Mouse (Mus musculus) left cerebral cortex, postnatal 14 days (tissue): Measurements from ENCODE around the gene Gm17359. TPM values are rescaled to one million over a fixed set of nuclear protein-coding genes. Genes with fewer than 3 reads are reported as not detected.
"Not testable (repeated sequence)": the region's sequence is repeated elsewhere in the genome, so short reads cannot be mapped to it uniquely, and the experiment has no call there.

ENCODE experiments used
- DNase-seq, 2 experiments: peaks; one replicate each; pipeline ENCODE4 v3.0.0; 2021 to 2022; ENCODE audit warnings: low spot score in 2 of 2, mixed read lengths in 1 of 2
- intact Hi-C: fragments of 180-260 bp; cut with DNase I; formaldehyde crosslinking; loops from one replicate; pipeline ENCODE4 v1.15.1; 2025
- total RNA-seq, 2 experiments: library from RNA; stranded (reverse); gene quantifications; 2 replicates each; pipeline ENCODE4 v1.2.3; 2021

The Gm17359 gene
- total RNA-seq, 2 experiments from 2014 or later, result not detected

DNA sequence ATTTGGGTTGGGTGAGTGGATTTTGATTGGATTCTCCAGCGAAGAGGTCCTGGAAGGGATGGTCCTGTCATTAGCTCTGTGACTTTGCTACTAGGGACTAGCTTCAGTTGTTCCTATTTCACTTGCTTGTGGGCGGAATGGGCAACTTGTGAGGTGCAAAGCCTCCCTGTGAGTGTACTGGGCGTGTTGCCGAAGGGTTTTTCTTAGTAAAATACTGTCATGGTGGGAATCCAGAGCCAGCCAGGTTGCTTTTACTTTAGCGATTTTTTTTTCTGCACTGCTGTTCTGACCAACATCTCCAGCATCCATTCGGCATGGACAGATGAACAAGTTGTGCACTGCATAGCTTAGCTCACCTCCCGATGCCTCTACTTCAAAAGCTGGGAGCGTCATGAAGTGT lies 65.6 kb downstream of the Gm17359 start:
- intact Hi-C loops, result no loop called here
- DNase-seq, result peak; percentile 36 to 49

DNA sequence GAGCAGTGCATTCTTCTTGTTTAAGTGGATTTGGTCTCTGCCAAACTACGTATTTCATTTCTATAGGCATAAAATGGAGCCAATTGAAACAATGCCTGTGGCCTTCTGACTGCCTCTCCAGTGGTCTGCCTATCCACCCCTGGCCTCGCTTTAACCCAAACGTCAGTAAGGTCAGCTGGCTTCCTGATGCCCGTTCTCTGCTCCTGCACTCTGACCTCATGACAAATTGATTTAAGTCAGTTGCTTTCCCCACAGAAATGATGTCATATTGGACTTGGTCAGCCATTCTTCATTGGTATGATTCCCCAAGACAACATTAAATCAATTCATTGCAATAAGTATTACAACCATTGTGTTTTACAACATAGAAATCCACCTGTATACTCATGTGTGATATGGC lies 72.1 kb downstream of the Gm17359 start:
- no peak for DNase-seq
- intact Hi-C loops, result no loop called here

DNA sequence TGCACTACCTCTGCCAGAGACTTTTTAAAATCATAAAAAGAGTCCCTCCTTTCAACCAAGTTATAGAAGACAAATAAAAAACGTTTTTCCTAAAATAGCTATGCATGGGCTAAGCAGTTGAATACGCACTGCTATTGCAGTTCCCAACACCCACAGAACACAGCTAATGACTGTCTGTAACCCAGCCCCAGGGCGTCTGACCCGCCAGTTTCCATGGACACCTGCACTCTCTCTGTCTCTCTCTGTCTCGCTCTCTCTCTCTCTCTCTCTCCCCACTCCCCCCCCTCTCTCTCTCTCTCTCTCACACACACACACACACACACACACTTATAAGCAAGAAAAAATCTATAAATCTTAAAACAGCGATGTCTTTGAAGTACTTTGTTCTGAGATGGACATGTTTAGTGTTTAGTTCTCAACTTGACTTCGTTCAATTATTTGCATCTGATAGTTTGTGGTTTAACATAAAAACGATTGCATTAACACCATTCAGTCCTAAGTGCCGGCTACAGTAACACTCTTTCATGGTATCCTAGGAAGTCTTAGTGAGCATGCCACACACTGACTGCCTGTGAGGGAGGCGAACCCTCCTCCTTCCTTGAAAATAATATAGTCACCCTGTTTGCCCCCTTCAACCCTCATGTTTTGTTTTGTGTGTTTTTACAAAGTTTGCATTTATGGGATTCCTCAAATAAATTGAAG lies 73.6 kb downstream of the Gm17359 start:
- intact Hi-C loops, result no loop called here
- no peak for DNase-seq

- intact Hi-C loops, result no loop called here
- no peak for DNase-seq
These were observed 74.2 kb downstream of the Gm17359 start for GRCm38 (mm10) chr3:79410629-79410995.

- DNase-seq, result no peak
- intact Hi-C loops, result no loop called here
These were observed 75.2 kb downstream of the Gm17359 start for GRCm38 (mm10) chr3:79411666-79412065.

DNA sequence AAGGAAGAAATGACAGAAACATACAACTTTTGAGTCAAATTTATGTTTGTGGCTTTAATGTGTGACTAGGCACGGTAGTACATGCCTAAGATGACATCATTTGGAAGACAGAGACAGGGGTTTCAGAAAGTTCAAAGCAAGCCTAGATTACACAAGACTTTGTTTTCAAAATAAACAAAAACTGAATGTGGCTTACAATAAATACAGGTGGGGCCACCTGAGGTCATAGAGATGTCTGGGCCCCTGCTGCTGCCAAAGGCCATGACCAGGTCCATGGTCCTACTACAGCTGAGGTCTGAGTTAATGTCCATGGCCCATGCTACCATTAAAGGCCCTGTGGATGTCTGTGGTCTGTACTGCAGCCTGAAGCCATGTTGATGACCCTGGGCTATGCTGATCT lies 77.0 kb downstream of the Gm17359 start:
- intact Hi-C loops, result no loop called here
- no peak for DNase-seq

GRCm38 (mm10) chr3:79415081-79415480 lies 78.6 kb downstream of the Gm17359 start:
- intact Hi-C loops, result no loop called here
- DNase-seq, result no peak

DNA sequence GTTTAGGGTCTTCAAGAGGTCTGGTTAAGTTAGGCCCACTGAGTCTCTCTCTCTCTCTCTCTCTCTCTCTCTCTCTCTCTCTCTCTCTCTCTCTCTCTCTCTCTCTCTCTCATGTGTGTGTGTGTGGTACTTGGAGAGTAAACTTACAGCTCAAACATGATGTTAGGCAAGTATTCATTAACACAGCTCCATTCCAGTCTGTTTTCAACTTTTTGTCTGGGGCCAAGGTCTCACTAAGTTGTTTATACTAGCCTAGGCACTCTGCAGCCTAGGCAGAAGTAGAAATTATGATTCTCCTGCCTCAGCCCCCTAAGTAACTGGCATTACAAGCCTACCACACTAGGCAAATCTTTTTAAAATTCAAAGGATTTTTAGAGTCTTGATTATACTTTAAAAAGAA lies 79.5 kb downstream of the Gm17359 start:
- intact Hi-C loops, result no loop called here
- DNase-seq, result no peak

- intact Hi-C loops, result no loop called here
- no peak for DNase-seq
These were observed 80.7 kb downstream of the Gm17359 start for GRCm38 (mm10) chr3:79416944-79417680.

DNA sequence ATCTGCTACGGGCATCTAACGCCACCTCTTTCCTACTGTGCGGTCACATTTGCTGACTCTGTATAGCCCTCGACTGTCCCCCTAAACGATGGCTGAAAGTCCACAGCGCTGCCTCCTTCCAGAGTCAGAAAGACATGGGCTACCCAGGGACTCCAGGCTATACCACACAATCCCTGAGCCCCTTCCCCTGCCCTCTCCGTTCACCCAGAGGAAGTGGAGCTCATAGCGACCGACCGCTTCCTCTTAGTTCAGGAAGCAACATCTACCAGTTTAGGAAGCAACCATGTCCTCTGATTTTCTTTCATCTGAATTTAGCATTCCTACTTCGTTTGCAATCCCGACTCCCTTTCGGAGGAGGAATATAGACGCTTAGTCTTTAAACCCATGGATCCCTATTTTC lies 82.5 kb downstream of the Gm17359 start:
- DNase-seq, result no peak
- intact Hi-C loops, result no loop called here

DNA sequence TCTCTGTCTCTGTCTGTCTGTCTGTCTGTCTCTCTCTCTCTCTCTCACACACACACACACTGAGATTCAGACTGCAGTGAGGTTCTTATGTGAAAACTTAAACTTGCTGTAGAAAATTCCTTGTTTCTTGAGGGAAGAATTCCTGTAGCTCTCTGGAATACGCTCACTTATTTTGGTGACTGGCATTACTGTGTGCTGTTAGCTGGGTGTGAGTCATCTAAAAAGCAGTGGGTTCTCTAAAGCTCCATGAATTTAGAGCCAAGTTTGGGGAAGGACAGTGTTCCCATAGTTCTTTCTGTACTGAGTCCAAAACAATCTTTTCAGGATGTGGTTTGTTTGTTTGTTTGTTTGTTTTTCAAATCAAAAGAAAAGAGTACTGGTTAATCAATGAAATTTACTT lies 89.0 kb downstream of the Gm17359 start:
- DNase-seq, result peak in 1 of 2 experiments; percentile 43
- intact Hi-C loops, result no loop called here

DNA sequence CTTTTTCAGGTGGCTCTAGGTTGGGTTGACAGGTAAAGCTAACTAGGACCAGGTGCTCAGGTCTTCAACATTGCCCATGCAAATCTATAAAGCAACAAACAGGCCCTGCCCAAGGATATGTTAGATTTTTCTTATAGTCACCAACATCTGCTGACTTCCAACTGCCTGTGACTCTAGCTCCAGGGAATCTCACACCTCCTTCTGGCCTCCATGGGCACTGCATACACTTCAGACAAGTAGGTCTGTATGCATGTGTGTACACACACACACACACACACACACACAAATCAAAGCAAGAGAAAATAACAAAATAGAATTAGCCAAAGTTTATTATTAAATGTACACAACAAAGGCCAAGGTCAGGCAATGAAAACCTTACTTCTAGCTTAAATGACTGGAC lies 97.1 kb downstream of the Gm17359 start:
- intact Hi-C loops, result no loop called here
- peak in 1 of 2 experiments; percentile 43 for DNase-seq

- no peak for DNase-seq
- intact Hi-C loops, result no loop called here
These were observed 98.0 kb downstream of the Gm17359 start for GRCm38 (mm10) chr3:79434436-79434835.

DNA sequence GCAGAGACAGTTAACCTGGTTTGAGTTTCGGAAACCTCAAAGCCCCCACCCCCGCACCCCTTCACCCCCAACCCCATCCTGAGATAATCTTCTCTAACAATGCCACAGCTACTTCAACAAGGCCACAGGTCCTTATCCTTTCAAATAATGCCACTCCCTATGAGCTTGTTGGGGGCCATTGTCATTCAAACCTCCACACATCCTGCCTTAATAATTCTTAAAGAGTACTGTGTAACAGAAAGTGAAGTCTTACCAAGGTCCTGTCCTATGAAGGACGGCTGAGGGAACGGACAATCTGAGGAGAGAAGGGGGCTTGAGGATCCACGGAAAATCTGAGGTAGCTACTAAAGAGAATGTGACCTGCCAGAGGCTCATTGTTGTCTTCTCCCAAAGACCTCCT lies 98.5 kb downstream of the Gm17359 start:
- intact Hi-C loops, result loop anchor here (5.0 kb wide), 3 partner anchors 123 to 213 kb away; partner anchors contain the start of gene Rapgef2
- DNase-seq, result no peak

DNA sequence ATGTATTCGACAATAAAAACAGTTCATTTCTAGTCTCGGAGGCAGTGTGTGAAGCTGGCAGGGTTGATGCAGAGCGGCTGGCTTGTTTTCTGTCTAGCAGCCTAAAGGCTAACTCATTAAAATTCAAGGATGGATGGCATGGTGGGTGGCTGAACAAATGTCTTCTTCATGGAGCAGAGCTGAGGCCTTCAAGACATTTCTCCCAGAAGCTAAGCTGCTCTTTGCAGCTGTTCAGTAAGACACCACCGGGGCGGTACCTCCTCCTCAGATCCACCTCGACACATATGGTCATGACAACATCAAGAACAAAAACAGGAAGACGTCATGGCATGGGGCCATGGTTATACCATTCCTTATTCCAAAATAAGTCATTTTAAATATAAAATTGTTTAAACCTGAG lies 99.7 kb downstream of the Gm17359 start:
- intact Hi-C loops, result loop anchor here (5.0 kb wide), 3 partner anchors 124 to 214 kb away; partner anchors contain the start of gene Rapgef2

GRCm38 (mm10) chr3:79438276-79438675 lies 101.8 kb downstream of the Gm17359 start:
- intact Hi-C loops, result loop anchor here (5.0 kb wide), 3 partner anchors 126 to 216 kb away; partner anchors contain the start of gene Rapgef2
- DNase-seq, result no peak

More for the DNA sequence above, 99.7 kb downstream of the Gm17359 start:
- DNase-seq, result peak; percentile 77 to 89

DNA sequence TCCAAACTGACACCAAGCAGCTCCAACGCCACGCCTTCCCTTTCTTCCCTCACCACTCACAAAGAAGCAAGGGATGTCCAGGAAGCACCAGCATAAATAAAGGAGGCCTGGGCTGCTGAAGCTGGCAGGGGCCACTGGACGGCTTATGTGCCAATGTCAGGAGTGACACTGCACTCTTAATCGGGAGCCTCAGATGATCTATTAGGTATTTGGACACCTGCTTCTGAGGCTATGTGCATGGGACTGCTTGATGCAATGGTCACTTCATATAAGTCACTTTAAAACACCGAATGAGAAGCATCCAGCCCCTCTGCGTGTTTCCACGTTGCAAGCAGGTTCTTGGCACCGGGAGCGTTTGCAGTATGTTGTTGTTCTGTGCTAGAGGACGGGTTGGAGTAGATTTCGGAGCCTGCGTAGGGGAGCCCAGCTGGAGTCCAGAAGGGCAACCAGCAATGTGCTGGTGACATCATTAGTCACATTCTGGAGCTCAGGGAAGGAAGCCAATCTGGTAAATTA lies 104.6 kb downstream of the Gm17359 start:
- intact Hi-C loops, result no loop called here
- DNase-seq, result peak in 1 of 2 experiments; percentile 42

GRCm38 (mm10) chr3:79443850-79444249 lies 107.4 kb downstream of the Gm17359 start:
- intact Hi-C loops, result no loop called here
- DNase-seq, result no peak

DNA sequence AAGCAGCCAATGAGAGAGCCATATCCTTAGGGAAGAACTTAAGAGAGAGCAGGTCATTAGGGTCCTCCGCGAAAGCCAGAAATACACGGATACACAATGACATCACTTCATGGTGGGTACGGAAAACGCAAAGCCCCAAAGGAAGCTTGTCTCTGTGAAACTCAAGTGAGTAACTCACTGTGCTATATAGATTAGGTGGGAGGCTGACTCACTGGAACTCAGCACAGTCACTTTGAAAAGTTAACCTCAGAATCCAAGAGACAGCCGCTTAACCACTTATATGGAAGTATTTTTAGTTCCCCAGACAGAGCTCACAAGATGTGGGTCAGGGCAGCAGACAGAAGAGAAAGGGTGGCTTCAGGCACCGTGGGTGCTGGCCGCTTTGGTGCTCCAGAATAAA lies 108.6 kb downstream of the Gm17359 start:
- no peak for DNase-seq
- intact Hi-C loops, result no loop called here

GRCm38 (mm10) chr3:79446124-79446523 lies 109.7 kb downstream of the Gm17359 start:
- intact Hi-C loops, result no loop called here

DNA sequence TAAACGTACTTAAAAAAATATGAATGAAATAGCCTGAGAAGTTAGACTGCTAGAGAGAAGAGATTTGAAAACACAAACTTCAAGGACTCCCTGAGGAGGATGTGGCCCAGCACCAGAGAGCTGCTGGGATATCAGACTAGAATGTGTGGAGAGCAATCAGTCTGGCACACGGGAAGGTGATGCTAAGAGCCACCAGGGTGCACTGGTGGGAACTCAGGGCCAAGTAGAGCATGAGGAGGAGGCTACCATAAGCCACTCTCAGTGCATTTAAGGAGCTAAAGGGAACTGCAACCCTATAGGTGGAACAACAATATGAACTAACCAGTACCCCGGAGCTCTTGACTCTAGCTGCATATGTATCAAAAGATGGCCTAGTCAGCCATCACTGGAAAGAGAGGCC lies 110.2 kb downstream of the Gm17359 start:
- intact Hi-C loops, result not testable (repeated sequence)

More at GRCm38 (mm10) chr3:79446124-79446523, 109.7 kb downstream of the Gm17359 start:
- no peak for DNase-seq

More for the DNA sequence above, 110.2 kb downstream of the Gm17359 start:
- DNase-seq, result not testable (repeated sequence)
